Mouse (Mus musculus): ENCODE measurements around the gene Tex46. TPM values are rescaled to one million over a fixed set of nuclear protein-coding genes. Genes with fewer than 3 reads are reported as not detected.

Tex46 gene
- not detected in 2 replicates for polyA plus RNA-seq (2016; fragmentation: Nextera tagmentation; extraction: Ambion mirVana)

- Histone ChIP-seq H3K36me3 (no peaks in the 10 kb centered on the region), H3K27me3 (ENCODE audit: insufficient read depth, poor library complexity, severe bottlenecking) (no peaks in the 10 kb centered on the region), H3K9me3 (no peaks in the 10 kb centered on the region), H3K4me3 (no peak within 1 kb of the TSS), H3K27ac (no peak within 1 kb of the TSS), H3K4me1 (no peaks in the 10 kb centered on the region)
- WGBS, result 58% methylated on average over 4 of the region's 4 CpGs
- no peak for DNase-seq (ENCODE audit: low spot score)
These were observed at the start of gene Tex46 for GRCm38 (mm10) chr4:136610387-136610856. TSS of gene Tex46 (plus strand) at chr4:136610437.

GRCm38 (mm10) chr4:136562755-136563154 is 47.5 kb upstream of the Tex46 start:
- no peaks in the 10 kb centered on the region for H3K9me3 ChIP-seq
- H3K4me1 ChIP-seq, result peaks cover 6% of the 10 kb centered on the region; the same call in 1 of the 2 replicates
- DNase-seq (ENCODE audit: low spot score), result no peak
- no peaks in the 10 kb centered on the region for H3K27me3 ChIP-seq (ENCODE audit: insufficient read depth, poor library complexity, severe bottlenecking)
- no peak overlapping the region for H3K27ac ChIP-seq
- H3K36me3 ChIP-seq, result peaks cover 96% of the 10 kb centered on the region
- WGBS, result 90% methylated on average over 6 of the region's 6 CpGs
- H3K4me3 ChIP-seq, result no peak overlapping the region

- H3K27ac ChIP-seq, result no peak overlapping the region
- peaks cover 84% of the 10 kb centered on the region for H3K36me3 ChIP-seq
- no peaks in the 10 kb centered on the region for H3K9me3 ChIP-seq
- 84% methylated on average over 3 of the region's 3 CpGs for WGBS
- H3K4me3 ChIP-seq, result no peak overlapping the region
- H3K27me3 ChIP-seq (ENCODE audit: insufficient read depth, poor library complexity, severe bottlenecking), result no peaks in the 10 kb centered on the region
- no peak for DNase-seq (ENCODE audit: low spot score)
- H3K4me1 ChIP-seq, result peaks cover 6% of the 10 kb centered on the region; the same call in 1 of the 2 replicates
These were observed 41.6 kb upstream of the Tex46 start for GRCm38 (mm10) chr4:136568629-136569028.

GRCm38 (mm10) chr4:136569998-136570397 is 40.2 kb upstream of the Tex46 start:
- no peak for DNase-seq (ENCODE audit: low spot score)
- Histone ChIP-seq H3K9me3 (no peaks in the 10 kb centered on the region), H3K27me3 (ENCODE audit: insufficient read depth, poor library complexity, severe bottlenecking) (no peaks in the 10 kb centered on the region), H3K4me1 (peaks cover 6% of the 10 kb centered on the region; the same call in 1 of the 2 replicates), H3K27ac (no peak overlapping the region), H3K4me3 (no peak overlapping the region), H3K36me3 (peaks cover 77% of the 10 kb centered on the region)

- H3K9me3 ChIP-seq, result no peaks in the 10 kb centered on the region
- no peak for DNase-seq (ENCODE audit: low spot score)
- 0 out of 2 replicates have a peak, but pooled peaks cover 8% of the 10 kb centered on the region for H3K36me3 ChIP-seq
- H3K27me3 ChIP-seq (ENCODE audit: insufficient read depth, poor library complexity, severe bottlenecking), result no peaks in the 10 kb centered on the region
- 80% methylated on average over 3 of the region's 3 CpGs for WGBS
- no peak overlapping the region for H3K27ac ChIP-seq
- H3K4me1 ChIP-seq, result peaks cover 7% of the 10 kb centered on the region
- no peak overlapping the region for H3K4me3 ChIP-seq
These were observed 28.4 kb upstream of the Tex46 start for GRCm38 (mm10) chr4:136581885-136582284.

GRCm38 (mm10) chr4:136587221-136587827 is 22.9 kb upstream of the Tex46 start:
- no peaks in the 10 kb centered on the region for H3K9me3 ChIP-seq
- peaks cover 30% of the 10 kb centered on the region for H3K36me3 ChIP-seq
- no peak overlapping the region for H3K4me3 ChIP-seq
- H3K27ac ChIP-seq, result peak overlapping the region; percentile 44; the same call in 1 of the 2 replicates
- no peaks in the 10 kb centered on the region for H3K27me3 ChIP-seq (ENCODE audit: insufficient read depth, poor library complexity, severe bottlenecking)
- DNase-seq (ENCODE audit: low spot score), result no peak
- peaks cover 17% of the 10 kb centered on the region for H3K4me1 ChIP-seq
- 87% methylated on average over 4 of the region's 4 CpGs for WGBS

GRCm38 (mm10) chr4:136588003-136588402 is 22.2 kb upstream of the Tex46 start:
- no peak for DNase-seq (ENCODE audit: low spot score)
- no peaks in the 10 kb centered on the region for H3K9me3 ChIP-seq
- peaks cover 34% of the 10 kb centered on the region for H3K36me3 ChIP-seq
- H3K4me1 ChIP-seq, result peaks cover 17% of the 10 kb centered on the region
- 56% methylated on average over 4 of the region's 4 CpGs for WGBS
- H3K27me3 ChIP-seq (ENCODE audit: insufficient read depth, poor library complexity, severe bottlenecking), result no peaks in the 10 kb centered on the region
- H3K27ac ChIP-seq, result no peak overlapping the region
- H3K4me3 ChIP-seq, result no peak overlapping the region

- no peak for DNase-seq (ENCODE audit: low spot score)
- Histone ChIP-seq H3K4me3 (no peak overlapping the region), H3K27me3 (ENCODE audit: insufficient read depth, poor library complexity, severe bottlenecking) (no peaks in the 10 kb centered on the region), H3K4me1 (peaks cover 21% of the 10 kb centered on the region), H3K36me3 (peaks cover 26% of the 10 kb centered on the region), H3K27ac (no peak overlapping the region), H3K9me3 (no peaks in the 10 kb centered on the region)
- WGBS, result 65% methylated on average over 4 of the region's 4 CpGs
These were observed 18.1 kb upstream of the Tex46 start for GRCm38 (mm10) chr4:136592111-136592510.

GRCm38 (mm10) chr4:136594006-136594405 is 16.2 kb upstream of the Tex46 start:
- Histone ChIP-seq H3K27ac (no peak overlapping the region), H3K27me3 (ENCODE audit: insufficient read depth, poor library complexity, severe bottlenecking) (no peaks in the 10 kb centered on the region), H3K4me1 (peaks cover 15% of the 10 kb centered on the region), H3K4me3 (no peak overlapping the region), H3K36me3 (peaks cover 23% of the 10 kb centered on the region), H3K9me3 (no peaks in the 10 kb centered on the region)
- no peak for DNase-seq (ENCODE audit: low spot score)
- 86% methylated on average over 2 of the region's 2 CpGs for WGBS

GRCm38 (mm10) chr4:136595221-136595620 is 15.0 kb upstream of the Tex46 start:
- H3K9me3 ChIP-seq, result no peaks in the 10 kb centered on the region
- 85% methylated on average over 6 of the region's 6 CpGs for WGBS
- DNase-seq (ENCODE audit: low spot score), result no peak
- H3K4me3 ChIP-seq, result no peak overlapping the region
- H3K27me3 ChIP-seq (ENCODE audit: insufficient read depth, poor library complexity, severe bottlenecking), result no peaks in the 10 kb centered on the region
- no peak overlapping the region for H3K27ac ChIP-seq
- H3K36me3 ChIP-seq, result peaks cover 17% of the 10 kb centered on the region
- peaks cover 15% of the 10 kb centered on the region for H3K4me1 ChIP-seq

- no peak for DNase-seq (ENCODE audit: low spot score)
- whole genome bisulfite sequencing, result 86% methylated on average over 7 of the region's 7 CpGs
- Histone ChIP-seq H3K27ac (no peak overlapping the region), H3K4me3 (no peak overlapping the region), H3K4me1 (peaks cover 23% of the 10 kb centered on the region), H3K27me3 (ENCODE audit: insufficient read depth, poor library complexity, severe bottlenecking) (no peaks in the 10 kb centered on the region), H3K36me3 (peaks cover 4% of the 10 kb centered on the region; the same call in 1 of the 2 replicates), H3K9me3 (no peaks in the 10 kb centered on the region)
These were observed 11.9 kb upstream of the Tex46 start for GRCm38 (mm10) chr4:136598268-136598876.

GRCm38 (mm10) chr4:136599869-136600268 is 10.4 kb upstream of the Tex46 start:
- WGBS, result 94% methylated on average over 3 of the region's 3 CpGs
- no peak overlapping the region for H3K4me3 ChIP-seq
- H3K9me3 ChIP-seq, result no peaks in the 10 kb centered on the region
- DNase-seq (ENCODE audit: low spot score), result no peak
- peaks cover 15% of the 10 kb centered on the region for H3K4me1 ChIP-seq
- H3K27me3 ChIP-seq (ENCODE audit: insufficient read depth, poor library complexity, severe bottlenecking), result no peaks in the 10 kb centered on the region
- no peak overlapping the region for H3K27ac ChIP-seq
- peaks cover 4% of the 10 kb centered on the region; the same call in 1 of the 2 replicates for H3K36me3 ChIP-seq

- H3K9me3 ChIP-seq, result no peaks in the 10 kb centered on the region
- no peak overlapping the region for H3K27ac ChIP-seq
- DNase-seq (ENCODE audit: low spot score), result no peak
- WGBS, result 74% methylated on average over 2 of the region's 2 CpGs
- H3K27me3 ChIP-seq (ENCODE audit: insufficient read depth, poor library complexity, severe bottlenecking), result no peaks in the 10 kb centered on the region
- peak overlapping the region; percentile 100 for H3K4me3 ChIP-seq
- peaks cover 4% of the 10 kb centered on the region; the same call in 1 of the 2 replicates for H3K36me3 ChIP-seq
- peaks cover 15% of the 10 kb centered on the region for H3K4me1 ChIP-seq
These were observed 9.7 kb upstream of the Tex46 start for GRCm38 (mm10) chr4:136600536-136600935.

Data from heart, embryonic 10.5 days (tissue).